Mouse (Mus musculus) adrenal gland (tissue): ENCODE measurements around the gene Nckap5l.

ENCODE experiments used
- intact Hi-C: fragments of 180-260 bp; cut with DNase I; formaldehyde crosslinking; loops from one replicate; pipeline ENCODE4 v1.15.1; 2025

Nckap5l gene

GRCm38 (mm10) chr15:99433913-99434312, 23.6 kb downstream of the Nckap5l start:
- intact Hi-C loops: no loop called here

- intact Hi-C loops: no loop called here
These were observed 24.3 kb downstream of the Nckap5l start for GRCm38 (mm10) chr15:99433081-99433718.

GRCm38 (mm10) chr15:99431967-99432366, 25.6 kb downstream of the Nckap5l start:
- intact Hi-C loops: no loop called here

- intact Hi-C loops: no loop called here
These were observed 26.0 kb downstream of the Nckap5l start for GRCm38 (mm10) chr15:99431504-99431903.

- intact Hi-C loops: no loop called here
These were observed 26.5 kb downstream of the Nckap5l start for GRCm38 (mm10) chr15:99431063-99431462.

GRCm38 (mm10) chr15:99430394-99430793, 27.2 kb downstream of the Nckap5l start:
- intact Hi-C loops: no loop called here

GRCm38 (mm10) chr15:99423884-99424283, 33.7 kb downstream of the Nckap5l start:
- intact Hi-C loops: no loop called here

- intact Hi-C loops: no loop called here
These were observed 34.4 kb downstream of the Nckap5l start for GRCm38 (mm10) chr15:99423131-99423530.

- intact Hi-C loops: no loop called here
These were observed 35.0 kb downstream of the Nckap5l start for GRCm38 (mm10) chr15:99422551-99422950.

GRCm38 (mm10) chr15:99421676-99422075, 35.9 kb downstream of the Nckap5l start:
- intact Hi-C loops: no loop called here

GRCm38 (mm10) chr15:99421152-99421551, 36.4 kb downstream of the Nckap5l start:
- intact Hi-C loops: no loop called here

- intact Hi-C loops: no loop called here
These were observed 37.0 kb downstream of the Nckap5l start for GRCm38 (mm10) chr15:99420521-99421014.

- intact Hi-C loops: no loop called here
These were observed 37.4 kb downstream of the Nckap5l start for GRCm38 (mm10) chr15:99420101-99420500.

GRCm38 (mm10) chr15:99417692-99418271, 39.8 kb downstream of the Nckap5l start:
- intact Hi-C loops: no loop called here

- intact Hi-C loops: loop anchor here (1.0 kb wide), 1 partner anchor 54 kb away; no protein-coding TSS in a partner anchor
These were observed 40.6 kb downstream of the Nckap5l start for GRCm38 (mm10) chr15:99416957-99417356.

- intact Hi-C loops: loop anchor here (1.0 kb wide), 1 partner anchor 55 kb away; no protein-coding TSS in a partner anchor
These were observed 41.1 kb downstream of the Nckap5l start for GRCm38 (mm10) chr15:99416348-99416882.

- intact Hi-C loops: loop anchor here (1.0 kb wide), 1 partner anchor 56 kb away; no protein-coding TSS in a partner anchor
These were observed 41.8 kb downstream of the Nckap5l start for GRCm38 (mm10) chr15:99415793-99416192.

GRCm38 (mm10) chr15:99411747-99412146, 45.8 kb downstream of the Nckap5l start:
- intact Hi-C loops: no loop called here

GRCm38 (mm10) chr15:99408845-99409244, 48.7 kb downstream of the Nckap5l start:
- intact Hi-C loops: no loop called here

- intact Hi-C loops: no loop called here
These were observed 50.5 kb downstream of the Nckap5l start for GRCm38 (mm10) chr15:99406986-99407570.

- intact Hi-C loops: no loop called here
These were observed 52.4 kb downstream of the Nckap5l start for GRCm38 (mm10) chr15:99405150-99405549.
